Mouse (Mus musculus): ENCODE results near the gene Camk2d.

Camk2d gene

GRCm38 (mm10) chr3:126612748-126613509 lies 16.8 kb downstream of the Camk2d start:
- peak in 1 of 2 experiments; percentile 29 for DNase-seq

DNA sequence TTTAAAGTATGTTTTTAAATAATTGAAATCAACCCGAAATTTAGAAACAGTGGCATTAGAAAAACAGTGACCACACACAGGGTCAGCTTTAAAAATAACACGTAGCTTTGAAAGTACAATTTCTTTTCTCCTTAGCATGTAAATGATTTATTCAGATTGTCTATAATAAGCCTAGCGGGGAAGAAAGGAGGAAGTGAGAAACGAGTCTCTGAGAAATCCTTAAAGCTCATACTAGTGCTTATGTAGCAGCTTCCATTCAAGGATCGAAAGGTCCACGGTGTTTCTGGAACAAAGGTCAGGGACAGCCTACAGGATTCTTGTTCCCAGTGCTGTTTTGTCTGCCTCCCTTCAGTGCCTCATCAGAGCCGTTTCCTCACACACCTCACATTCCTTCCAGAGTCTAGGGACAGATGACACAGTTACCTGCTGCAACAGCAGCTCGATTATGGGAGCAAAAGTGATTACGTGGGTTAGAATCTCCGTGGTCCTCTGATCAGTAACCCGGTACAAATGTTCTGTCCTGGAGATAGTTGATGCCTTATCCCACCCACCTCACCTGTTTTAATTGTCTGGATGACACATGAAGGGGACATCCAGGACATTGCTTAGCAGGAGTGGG lies 17.5 kb downstream of the Camk2d start:
- no peak for DNase-seq

DNA sequence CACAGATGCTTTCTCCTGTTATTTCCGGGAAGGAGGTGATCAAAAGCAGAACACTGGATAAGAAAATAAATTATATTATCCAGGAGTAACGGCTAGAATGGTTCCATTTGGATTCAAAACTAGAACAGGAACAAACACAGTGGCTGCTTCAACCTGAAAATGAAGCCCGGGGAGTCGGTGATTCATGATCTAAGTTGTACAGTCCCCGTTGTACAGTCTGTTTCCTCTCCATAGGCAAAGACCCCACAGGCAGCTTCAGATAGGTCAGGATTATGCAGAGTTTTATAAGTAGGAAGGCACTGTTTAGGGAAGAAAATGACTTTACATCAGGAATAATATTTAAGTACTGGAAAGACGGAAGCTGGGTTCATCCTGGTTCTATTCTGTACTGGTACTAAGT lies 19.2 kb downstream of the Camk2d start:
- no peak for DNase-seq

- peak; percentile 60 to 74 for DNase-seq
Measured at GRCm38 (mm10) chr3:126620152-126620551, 24.1 kb downstream of the Camk2d start.

DNA sequence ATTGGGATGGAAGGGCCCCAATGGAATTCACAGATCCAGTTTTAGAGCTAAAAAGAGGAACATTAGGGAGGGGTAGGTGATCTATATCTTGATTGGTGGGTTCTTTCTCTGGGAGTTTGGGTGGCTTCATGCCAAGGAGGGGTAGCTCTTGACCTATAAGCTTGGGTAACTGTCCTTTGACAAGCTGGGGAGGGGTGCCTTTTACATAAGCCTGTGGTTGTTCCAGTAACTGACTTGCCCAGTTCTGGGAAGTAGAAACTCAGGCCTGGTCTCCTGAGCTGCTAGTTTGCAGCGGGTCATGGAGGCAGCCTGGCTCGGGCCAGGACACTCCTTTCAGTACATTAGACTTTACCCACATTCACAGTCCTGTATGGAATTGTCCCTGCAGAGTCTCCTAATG lies 26.4 kb downstream of the Camk2d start:
- no peak for DNase-seq

DNA sequence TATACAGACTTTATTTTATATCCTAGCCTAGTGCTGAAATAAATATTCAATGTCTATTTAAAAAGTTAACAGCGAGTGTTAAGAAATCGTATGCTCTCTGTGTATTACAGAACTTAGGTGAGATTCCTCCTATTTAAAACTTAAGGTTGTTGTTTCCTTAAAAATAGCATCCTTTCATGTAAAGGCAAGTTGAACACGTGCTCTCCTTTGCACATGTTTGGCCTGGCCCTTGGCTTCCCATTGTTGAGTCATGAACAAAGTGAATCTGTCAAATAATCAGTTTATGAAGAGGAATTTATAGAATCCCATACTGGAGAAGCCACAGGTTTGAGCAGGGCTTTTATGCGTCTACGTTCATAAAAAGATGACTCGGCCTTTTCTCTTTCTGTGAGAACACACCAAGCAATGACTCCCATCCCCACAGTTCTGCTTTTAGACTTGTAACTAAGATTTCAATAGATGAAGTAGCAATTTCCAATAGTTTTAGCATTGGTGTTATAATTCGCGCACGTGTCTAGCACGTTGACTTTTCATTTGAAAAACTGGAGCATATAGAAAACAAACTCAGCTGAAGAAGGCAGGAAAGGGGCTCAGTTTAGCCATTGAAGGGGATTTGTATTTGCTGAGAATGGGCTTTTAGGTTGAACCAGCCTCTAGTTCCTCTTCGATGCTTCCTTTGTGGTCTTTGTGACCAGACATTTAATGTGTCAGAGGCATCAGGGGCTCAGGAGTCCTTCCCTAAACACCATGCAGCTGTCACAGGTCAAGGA lies 29.1 kb downstream of the Camk2d start:
- DNase-seq, result no peak

DNA sequence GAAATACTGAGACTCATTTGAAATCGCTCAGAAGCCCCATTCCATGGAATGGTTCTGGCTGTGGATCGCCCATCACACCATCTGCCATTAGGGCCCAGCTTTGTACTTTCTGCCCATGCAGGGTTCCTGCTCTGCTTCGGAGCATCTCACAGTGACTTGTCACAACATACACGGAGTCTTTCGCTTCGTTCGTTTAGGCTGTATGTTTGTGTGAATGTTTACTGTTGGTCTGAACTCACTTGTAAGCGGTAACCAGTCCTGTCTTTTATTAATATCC lies 29.6 kb downstream of the Camk2d start:
- DNase-seq, result peak; percentile 56 to 62

GRCm38 (mm10) chr3:126627968-126628367 lies 31.9 kb downstream of the Camk2d start:
- DNase-seq, result no peak

GRCm38 (mm10) chr3:126628380-126628779 lies 32.3 kb downstream of the Camk2d start:
- DNase-seq, result no peak

GRCm38 (mm10) chr3:126629040-126629439 lies 32.9 kb downstream of the Camk2d start:
- no peak for DNase-seq

GRCm38 (mm10) chr3:126630111-126630869 lies 34.2 kb downstream of the Camk2d start:
- DNase-seq, result peak; percentile 54 to 55

- peak; percentile 79 to 91 for DNase-seq
Measured at GRCm38 (mm10) chr3:126631583-126631982, 35.5 kb downstream of the Camk2d start.

DNA sequence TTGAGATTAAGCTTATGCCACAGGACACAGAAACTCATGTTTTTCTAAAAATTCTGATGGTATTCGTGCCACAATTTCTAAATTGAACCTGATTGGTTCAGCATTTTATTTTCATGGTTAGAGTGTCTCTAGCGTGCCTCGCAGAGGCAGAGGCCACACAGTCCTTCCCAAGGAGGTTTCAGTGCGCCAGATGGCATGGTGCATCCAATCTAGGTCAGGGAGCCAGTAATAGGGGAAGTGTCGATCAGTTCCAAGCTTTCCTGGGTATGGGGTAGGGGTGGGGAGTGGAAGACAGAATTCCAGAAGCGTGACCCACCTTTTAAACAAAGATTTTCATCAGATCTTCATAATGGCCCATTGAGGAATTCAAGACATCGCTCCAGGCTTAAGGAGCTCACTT lies 36.5 kb downstream of the Camk2d start:
- DNase-seq, result peak; percentile 77 to 85

DNA sequence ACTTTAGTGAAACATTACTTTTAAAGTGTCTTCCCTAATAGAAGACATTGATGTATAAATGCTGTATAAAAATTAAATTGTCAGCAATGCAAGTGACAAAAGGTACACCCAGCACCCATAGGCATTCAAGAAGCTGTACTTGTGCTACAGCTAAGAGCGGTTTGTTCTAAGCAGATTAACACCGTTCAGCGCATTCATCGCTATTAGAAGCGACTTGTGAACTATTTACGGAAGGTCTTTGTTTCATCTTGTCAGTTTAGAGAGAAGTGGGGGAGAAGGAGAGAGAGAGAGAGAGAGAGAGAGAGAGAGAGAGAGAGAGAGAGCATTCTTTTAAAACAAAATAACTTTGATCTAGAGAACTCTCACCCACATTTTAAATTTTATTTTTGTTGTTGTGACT lies 38.1 kb downstream of the Camk2d start:
- no peak for DNase-seq

GRCm38 (mm10) chr3:126638259-126638658 lies 42.2 kb downstream of the Camk2d start:
- no peak for DNase-seq

DNA sequence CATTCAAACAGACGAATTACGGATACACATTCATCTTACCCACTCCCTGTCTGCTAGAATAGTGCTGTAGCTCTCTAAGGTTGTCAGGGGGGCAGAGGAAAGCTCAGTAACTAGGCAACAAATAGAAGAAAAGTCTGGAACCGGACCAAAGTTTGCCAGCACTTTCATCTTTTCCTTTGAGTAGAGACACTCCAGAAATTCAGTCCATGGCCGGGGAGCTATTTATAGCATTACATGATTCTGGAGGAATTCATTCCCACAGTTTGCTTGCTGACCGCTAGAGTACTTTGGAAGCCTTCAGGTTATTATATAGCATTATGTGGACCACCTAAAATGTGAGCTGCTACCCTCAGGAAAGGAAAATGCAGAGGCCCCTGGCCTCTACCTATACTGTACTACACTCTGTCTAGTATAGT lies 43.0 kb downstream of the Camk2d start:
- peak; percentile 32 to 53 for DNase-seq

GRCm38 (mm10) chr3:126640443-126641251 lies 44.5 kb downstream of the Camk2d start:
- no peak for DNase-seq

DNA sequence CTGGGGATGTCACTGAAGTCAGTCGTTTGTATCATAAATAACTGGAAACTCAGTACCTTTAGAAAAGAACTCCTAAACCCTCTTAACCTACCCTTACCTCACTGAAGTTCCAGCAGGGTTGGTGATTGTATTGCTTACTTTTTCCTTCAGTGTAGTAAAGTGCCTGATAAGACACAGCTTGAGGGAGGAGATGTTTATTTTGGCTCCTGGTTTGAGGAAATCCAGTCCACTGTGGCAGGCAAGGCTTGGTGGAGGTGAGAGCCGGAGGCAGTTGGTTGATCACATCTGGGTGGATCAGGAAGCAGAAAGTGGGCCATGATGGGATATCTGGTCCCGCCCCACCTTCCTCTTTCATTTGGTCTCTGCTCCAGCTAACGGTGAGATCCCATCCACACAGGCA lies 45.3 kb downstream of the Camk2d start:
- no peak for DNase-seq

GRCm38 (mm10) chr3:126643071-126644010 lies 47.2 kb downstream of the Camk2d start:
- no peak for DNase-seq

- no peak for DNase-seq
Measured at GRCm38 (mm10) chr3:126650332-126650731, 54.2 kb downstream of the Camk2d start.

GRCm38 (mm10) chr3:126650747-126651146 lies 54.6 kb downstream of the Camk2d start:
- DNase-seq, result no peak

Data from cerebellum, postnatal 10 days (tissue).